Mouse (Mus musculus) stomach, embryonic 14.5 days (tissue): ENCODE data around the gene Hscb. TPM values are rescaled to one million over a fixed set of nuclear protein-coding genes. Genes with fewer than 3 reads are reported as not detected.
A peak's percentile ranks its signal among the peaks of the same experiment; 100 is the strongest.
"Not testable (repeated sequence)": the region's sequence is repeated elsewhere in the genome, so short reads cannot be mapped to it uniquely, and the experiment has no call there.

Source experiments
- ATAC-seq: fragments of 200-750 bp; cut with Nextera tagmentation; 2 replicates; pipeline ENCODE4 v1.8.0; 2017; ENCODE audit warnings: low read depth, moderate TSS enrichment; ENCODE audit not compliant: insufficient number of reproducible peaks, insufficient read depth, low FRiP score
- H3K27ac ChIP-seq: fragments of 300-500 bp; sonication (generic); 2 replicates; pipeline ENCODE4 v1.5.1; 2014; ENCODE audit warnings: mild to moderate bottlenecking, low read length, moderate library complexity, mixed read lengths
- H3K27me3 ChIP-seq: fragments of 300-500 bp; sonication (generic); 2 replicates; pipeline ENCODE4 v1.6.1; 2014; ENCODE audit warnings: low read length, control low read depth, mixed read lengths; ENCODE audit not compliant: control insufficient read depth, insufficient read depth
- H3K36me3 ChIP-seq: fragments of 300-500 bp; sonication (generic); 2 replicates; pipeline ENCODE4 v1.6.1; 2014; ENCODE audit warnings: mild to moderate bottlenecking, control low read depth, low read length, moderate library complexity, mixed read lengths; ENCODE audit not compliant: control insufficient read depth, insufficient read depth
- H3K4me1 ChIP-seq: fragments of 300-500 bp; sonication (generic); 2 replicates; pipeline ENCODE4 v1.6.1; 2014; ENCODE audit warnings: low read length, control low read depth, mixed read lengths; ENCODE audit not compliant: control insufficient read depth, insufficient read depth
- H3K4me2 ChIP-seq: fragments of 300-500 bp; sonication (generic); replicated peaks from 2 replicates; pipeline ENCODE4 v1.6.1; 2014; ENCODE audit warnings: low read depth, low read length, control low read depth
- H3K4me3 ChIP-seq: fragments of 300-500 bp; sonication (generic); 2 replicates; pipeline ENCODE4 v1.5.1; 2014; ENCODE audit warnings: low read depth, low read length, control low read depth
- H3K9ac ChIP-seq: fragments of 300-500 bp; sonication (generic); replicated peaks from 2 replicates; pipeline ENCODE4 v1.6.1; 2014; ENCODE audit warnings: low read depth, mild to moderate bottlenecking, control low read depth, low read length, moderate library complexity, mixed read lengths
- H3K9me3 ChIP-seq: fragments of 300-500 bp; sonication (generic); 2 replicates; pipeline ENCODE4 v1.6.1; 2016; ENCODE audit warnings: low read depth, low read length, control low read depth; ENCODE audit not compliant: control insufficient read depth
- WGBS: fragments of 180-500 bp; shearing (Covaris S2); extraction: QIAGEN DNeasy Blood & Tissue Kit; methylation state at CpG from one replicate; pipeline ENCODE4 v1.1.7; 2014; 5-methylcytosine and 5-hydroxymethylcytosine counted together
- polyA plus RNA-seq: library from polyadenylated mRNA; unstranded; fragments of >200 nt; fragmentation: Nextera tagmentation; extraction: Ambion mirVana; gene quantifications from 2 replicates; pipeline ENCODE4 v1.2.1, GENCODE M21; 2014

Gene Hscb
- polyA plus RNA-seq, 1 experiment from 2014 or later = 26.6 TPM

DNA sequence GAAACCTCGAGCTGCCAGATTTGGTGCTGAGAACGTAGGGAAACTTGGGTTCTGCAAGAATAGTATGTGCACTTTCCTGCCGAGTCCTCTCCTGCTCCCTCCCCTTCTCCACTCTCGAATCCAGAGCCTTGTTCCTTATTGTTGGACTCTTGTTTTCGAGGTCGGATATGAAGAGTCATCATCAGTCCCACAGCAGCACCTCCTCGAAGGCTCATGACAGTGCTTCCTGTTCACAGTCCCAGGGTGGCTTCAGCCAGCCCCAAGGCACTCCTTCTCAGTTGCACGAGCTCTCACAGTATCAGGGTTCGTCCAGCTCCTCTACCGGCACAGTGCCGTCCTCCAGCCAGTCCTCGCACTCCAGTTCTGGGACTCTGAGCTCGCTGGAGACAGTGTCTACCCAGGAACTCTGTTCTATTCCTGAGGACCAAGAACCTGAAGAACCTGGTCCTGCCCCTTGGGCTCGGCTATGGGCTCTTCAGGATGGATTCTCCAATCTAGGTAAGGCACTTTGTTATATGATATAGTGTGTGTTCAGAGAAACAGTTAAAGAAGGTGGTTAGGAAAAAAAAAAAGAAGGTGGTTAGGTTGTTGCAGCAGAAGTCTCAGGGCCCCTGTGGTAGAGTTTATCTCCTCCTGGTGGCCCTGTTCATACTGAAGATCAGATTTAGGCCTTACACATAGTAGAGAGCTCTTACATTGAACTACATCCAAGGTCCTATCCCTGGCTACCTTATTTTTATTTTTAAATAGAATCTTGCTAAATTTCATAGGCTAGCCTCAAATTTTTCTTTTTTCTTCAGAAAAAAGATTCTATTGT, 1.7 kb upstream of the Hscb start:
- Histone ChIP-seq H3K27me3 (no peaks in the 10 kb centered on the region), H3K27ac (no peak overlapping the region), H3K4me3 (no peak overlapping the region), H3K9ac (no peak overlapping the region), H3K36me3 (peaks cover 8% of the 10 kb centered on the region; the same call in 1 of the 2 replicates), H3K9me3 (no peaks in the 10 kb centered on the region), H3K4me1 (peaks cover 6% of the 10 kb centered on the region; the same call in 1 of the 2 replicates), H3K4me2 (no peak overlapping the region; the same call in 1 of the 2 replicates)
- ATAC-seq = no peak
- 92% methylated on average over 14 of the region's 14 CpGs for WGBS

GRCm38 (mm10) chr5:110840465-110840864, 888 bp upstream of the Hscb start:
- H3K36me3 ChIP-seq = peaks cover 8% of the 10 kb centered on the region; the same call in 1 of the 2 replicates
- no peaks in the 10 kb centered on the region for H3K9me3 ChIP-seq
- H3K4me1 ChIP-seq = peaks cover 7% of the 10 kb centered on the region; the same call in 1 of the 2 replicates
- H3K27ac ChIP-seq = peak overlapping the region; percentile 82
- WGBS = 12% methylated on average over 4 of the region's 4 CpGs
- peak overlapping the region; percentile 43 for H3K9ac ChIP-seq
- no peaks in the 10 kb centered on the region for H3K27me3 ChIP-seq
- no peak for ATAC-seq
- H3K4me2 ChIP-seq = peak overlapping the region; percentile 55
- H3K4me3 ChIP-seq = peak overlapping the region; percentile 68

- Histone ChIP-seq H3K27ac (peak overlapping the region; percentile 67), H3K36me3 (peaks cover 3% of the 10 kb centered on the region; the same call in 1 of the 2 replicates), H3K27me3 (no peaks in the 10 kb centered on the region), H3K4me1 (peaks cover 7% of the 10 kb centered on the region; the same call in 1 of the 2 replicates), H3K4me2 (peak overlapping the region; percentile 83), H3K9me3 (no peaks in the 10 kb centered on the region), H3K4me3 (peak overlapping the region; percentile 68), H3K9ac (peak overlapping the region; percentile 60)
- 6% methylated on average over 28 of the region's 28 CpGs for WGBS
- ATAC-seq = peak; percentile 65
Measured at GRCm38 (mm10) chr5:110839038-110839677, 419 bp downstream of the Hscb start.

GRCm38 (mm10) chr5:110838016-110838415, 1.6 kb downstream of the Hscb start:
- not testable (repeated sequence) for ATAC-seq, H3K27me3 ChIP-seq, H3K27ac ChIP-seq, H3K4me2 ChIP-seq, H3K9me3 ChIP-seq, H3K4me1 ChIP-seq, H3K4me3 ChIP-seq, H3K36me3 ChIP-seq, H3K9ac ChIP-seq
- 87% methylated on average over 5 of the region's 5 CpGs for whole genome bisulfite sequencing

DNA sequence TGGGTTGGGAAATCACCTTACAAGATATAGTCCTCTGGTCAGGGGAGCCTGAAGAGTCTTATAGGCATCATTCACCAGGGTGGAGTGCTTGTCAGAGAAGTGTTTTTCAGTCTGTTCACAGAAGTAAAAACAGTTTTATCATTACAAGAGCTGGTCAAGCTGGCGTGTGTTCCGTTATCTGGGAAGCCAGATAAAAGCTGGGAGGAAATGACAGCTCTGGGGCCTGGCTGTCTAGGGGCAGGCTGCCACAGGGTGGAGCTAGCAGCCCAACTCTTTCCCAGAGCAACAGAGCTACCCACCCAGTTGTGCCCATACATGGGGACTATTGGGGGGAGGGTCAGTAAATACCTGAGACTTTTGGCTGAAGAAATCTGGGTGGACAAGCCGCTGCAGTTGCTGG, 3.6 kb downstream of the Hscb start:
- H3K4me2 ChIP-seq = no peak overlapping the region
- 10% methylated on average over 3 of the region's 3 CpGs for WGBS
- no peaks in the 10 kb centered on the region for H3K36me3 ChIP-seq
- no peak overlapping the region for H3K4me3 ChIP-seq
- no peaks in the 10 kb centered on the region for H3K9me3 ChIP-seq
- H3K27me3 ChIP-seq = no peaks in the 10 kb centered on the region
- peak; percentile 34; the same call in 1 of the 2 replicates for ATAC-seq
- peaks cover 7% of the 10 kb centered on the region; the same call in 1 of the 2 replicates for H3K4me1 ChIP-seq
- no peak overlapping the region for H3K9ac ChIP-seq
- H3K27ac ChIP-seq = no peak overlapping the region

- WGBS = 89% methylated on average over 5 of the region's 5 CpGs
- Histone ChIP-seq H3K4me2 (no peak overlapping the region), H3K9me3 (no peaks in the 10 kb centered on the region), H3K36me3 (no peaks in the 10 kb centered on the region; the same call in 1 of the 2 replicates), H3K27me3 (no peaks in the 10 kb centered on the region), H3K4me1 (0 out of 2 replicates have a peak, but pooled peaks cover 1% of the 10 kb centered on the region), H3K27ac (no peak overlapping the region), H3K4me3 (no peak overlapping the region), H3K9ac (no peak overlapping the region)
- no peak for ATAC-seq
Measured at GRCm38 (mm10) chr5:110831036-110831720, 8.4 kb downstream of the Hscb start.

DNA sequence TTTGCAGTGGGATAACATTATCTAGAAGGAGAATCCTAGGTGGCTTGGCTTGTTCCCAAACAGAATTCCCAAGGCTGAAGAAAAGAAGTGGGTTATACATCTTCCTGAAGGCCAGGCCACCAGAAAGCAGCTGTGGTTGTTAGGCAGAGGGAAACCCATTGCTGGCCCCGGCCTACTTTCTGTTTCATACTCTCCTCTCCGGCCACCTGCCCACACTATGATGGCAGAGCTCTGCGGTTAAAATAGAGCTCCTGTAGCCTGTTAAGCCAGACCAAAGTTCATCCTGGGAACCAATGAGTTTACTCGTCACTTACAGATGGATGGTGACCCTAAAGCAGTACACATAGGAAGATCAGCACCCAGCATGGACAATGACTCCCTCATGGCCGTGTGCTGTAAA, 12.0 kb downstream of the Hscb start:
- H3K9ac ChIP-seq = no peak overlapping the region
- no peaks in the 10 kb centered on the region for H3K4me1 ChIP-seq
- H3K4me3 ChIP-seq = no peak overlapping the region
- H3K27ac ChIP-seq = peak overlapping the region; percentile 40; the same call in 1 of the 2 replicates
- ATAC-seq = no peak
- no peak overlapping the region for H3K4me2 ChIP-seq
- H3K36me3 ChIP-seq = no peaks in the 10 kb centered on the region; the same call in 1 of the 2 replicates
- WGBS = 82% methylated on average over 5 of the region's 5 CpGs
- H3K27me3 ChIP-seq = no peaks in the 10 kb centered on the region
- H3K9me3 ChIP-seq = no peaks in the 10 kb centered on the region
